Mouse (Mus musculus): ENCODE measurements at regions not wholly inside any gene's neighbourhood (a gene's known extent, or its start where the extent isn't known, plus 50 kb on each side); places are given as distances from the start of the nearest gene placed in this dataset.

DNA sequence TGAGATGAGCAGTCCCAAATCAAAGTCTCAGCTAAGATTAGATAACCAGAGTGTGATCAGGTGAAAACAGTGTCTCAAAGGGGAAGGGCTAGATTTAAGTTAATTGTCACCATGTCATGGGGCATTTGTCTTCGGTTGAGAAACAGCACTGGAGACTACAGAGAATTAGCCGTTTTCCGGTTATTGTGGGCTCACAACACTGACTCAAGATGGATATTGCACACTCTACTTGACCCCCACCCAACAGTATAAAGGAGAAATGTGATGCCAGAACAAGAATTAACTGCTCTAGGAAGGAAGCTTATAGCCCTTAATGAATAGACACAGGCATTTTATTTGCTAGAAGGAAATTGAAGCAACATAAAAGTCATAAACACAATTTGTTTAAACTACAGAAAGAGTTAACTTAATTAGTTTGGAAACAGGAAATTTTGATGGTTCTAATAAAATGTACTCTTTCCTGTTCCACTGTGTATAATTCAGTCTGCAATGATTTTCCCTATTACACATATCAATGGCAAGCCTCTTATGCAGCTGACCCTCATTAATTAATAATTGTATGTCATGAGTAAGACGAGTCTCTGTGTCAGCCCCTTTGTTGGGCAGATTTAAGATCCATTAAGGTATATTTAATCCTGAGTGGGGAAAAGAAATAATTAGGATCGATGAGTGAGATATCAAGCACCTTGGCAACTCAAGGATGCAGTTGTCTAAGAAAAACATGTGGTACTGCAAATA is 277.4 kb upstream of the Tmeff2 start:
- no peak for TF ChIP-seq CTCF (IDR thresholded peaks at IDR 0.05; ENCODE audit: borderline replicate concordance, insufficient read depth, low read depth, low read length)
- no peak for TF ChIP-seq POLR2A (IDR thresholded peaks at IDR 0.05; ENCODE audit: borderline replicate concordance, insufficient read depth, low read length)
